Mouse (Mus musculus) layer of hippocampus, adult 2 months (tissue): ENCODE measurements around the gene Acvr1b. TPM values are rescaled to one million over a fixed set of nuclear protein-coding genes. Genes with fewer than 3 reads are reported as not detected.
A peak's percentile ranks its signal among the peaks of the same experiment; 100 is the strongest.

Experiments
- DNase-seq, 2 experiments: peaks; one replicate each; pipeline ENCODE4 v3.0.0; 2022; ENCODE audit warnings: low spot score in 2 of 2
- H3K27ac ChIP-seq: fragments of 200-600 bp; 2 replicates; pipeline ENCODE4 v1.8.1; 2022
- H3K4me3 ChIP-seq: fragments of 200-600 bp; 2 replicates; pipeline ENCODE4 v1.8.1; 2022; ENCODE audit warnings: mild to moderate bottlenecking
- CTCF ChIP-seq: fragments of 200-600 bp; conservative IDR thresholded peaks from 2 replicates; pipeline ENCODE4 v1.8.1; 2022; ENCODE audit warnings: antibody characterized with exemption, mild to moderate bottlenecking, moderate library complexity
- total RNA-seq, 2 experiments: library from RNA; stranded (reverse); gene quantifications; 2 replicates each; pipeline ENCODE4 v1.2.3; 2021

Acvr1b gene
- total RNA-seq, 2 experiments from 2014 or later = 85.1 to 87.8 TPM

DNA sequence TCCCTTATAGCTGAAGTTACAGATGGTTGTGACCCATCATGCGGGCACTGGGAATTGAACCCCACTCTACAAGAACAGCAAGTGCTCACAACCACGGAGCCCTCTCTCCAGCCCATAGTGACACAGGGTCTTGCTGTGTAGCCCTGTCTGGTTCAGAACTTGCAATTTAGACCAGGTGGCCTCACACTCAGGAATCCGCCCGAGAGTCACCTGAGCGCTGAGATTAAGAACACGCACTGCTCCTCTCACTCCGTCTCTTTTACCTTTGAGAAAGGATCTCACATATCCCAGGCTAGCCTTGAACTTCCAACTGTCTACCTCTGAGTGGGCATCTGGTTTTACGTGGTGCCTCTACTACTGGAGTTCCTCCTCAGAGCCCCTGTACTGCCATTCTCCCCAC, 10.4 kb downstream of the Acvr1b start:
- DNase-seq = no peak
- TF ChIP-seq CTCF = no peak

DNA sequence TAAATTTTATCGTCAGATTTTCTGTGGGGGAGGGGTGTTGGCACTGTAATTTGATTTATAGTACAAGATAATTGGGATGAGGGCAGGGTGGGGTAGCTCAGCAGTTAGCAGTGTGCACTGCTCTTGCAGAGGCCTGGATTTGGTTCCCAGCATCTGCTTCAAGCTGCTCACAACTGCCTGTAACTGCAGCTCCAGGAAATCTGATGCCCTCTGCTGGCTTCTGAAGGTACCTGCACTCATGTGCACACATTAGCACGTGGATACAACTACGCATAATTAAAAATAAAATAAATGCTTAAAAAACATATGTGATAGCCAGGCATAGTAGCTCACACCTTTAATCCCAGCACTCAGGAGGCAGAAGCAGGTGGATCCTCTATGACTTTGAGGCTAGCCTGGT, 11.7 kb downstream of the Acvr1b start:
- DNase-seq = no peak
- Histone ChIP-seq H3K27ac (no peak overlapping the region), H3K4me3 (no peak overlapping the region)
- TF ChIP-seq CTCF = peak; percentile 56

More for the DNA sequence above, 10.4 kb downstream of the Acvr1b start:
- Histone ChIP-seq H3K27ac (no peak overlapping the region), H3K4me3 (no peak overlapping the region)

DNA sequence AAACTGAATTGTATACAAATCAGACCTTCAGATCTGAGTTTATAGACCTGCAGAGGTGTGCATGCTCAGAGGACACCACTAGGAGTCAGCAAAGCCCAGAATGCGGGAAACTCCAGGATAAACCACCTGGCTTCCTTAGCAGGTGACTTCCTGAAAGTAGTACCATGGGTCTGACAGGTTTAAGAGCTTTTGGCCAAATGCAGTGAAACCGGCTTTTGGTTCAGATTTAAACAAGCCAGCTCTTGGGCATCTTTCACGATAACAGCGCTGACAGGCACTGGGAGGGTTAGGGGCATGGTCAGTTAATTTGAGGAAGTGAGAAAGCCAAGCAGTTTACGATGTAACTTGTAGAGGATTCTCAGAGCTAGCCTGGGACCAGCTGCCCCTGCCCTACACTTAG, 14.0 kb downstream of the Acvr1b start:
- Histone ChIP-seq H3K27ac (no peak overlapping the region), H3K4me3 (no peak overlapping the region)
- peak; percentile 50 for TF ChIP-seq CTCF
- no peak for DNase-seq

DNA sequence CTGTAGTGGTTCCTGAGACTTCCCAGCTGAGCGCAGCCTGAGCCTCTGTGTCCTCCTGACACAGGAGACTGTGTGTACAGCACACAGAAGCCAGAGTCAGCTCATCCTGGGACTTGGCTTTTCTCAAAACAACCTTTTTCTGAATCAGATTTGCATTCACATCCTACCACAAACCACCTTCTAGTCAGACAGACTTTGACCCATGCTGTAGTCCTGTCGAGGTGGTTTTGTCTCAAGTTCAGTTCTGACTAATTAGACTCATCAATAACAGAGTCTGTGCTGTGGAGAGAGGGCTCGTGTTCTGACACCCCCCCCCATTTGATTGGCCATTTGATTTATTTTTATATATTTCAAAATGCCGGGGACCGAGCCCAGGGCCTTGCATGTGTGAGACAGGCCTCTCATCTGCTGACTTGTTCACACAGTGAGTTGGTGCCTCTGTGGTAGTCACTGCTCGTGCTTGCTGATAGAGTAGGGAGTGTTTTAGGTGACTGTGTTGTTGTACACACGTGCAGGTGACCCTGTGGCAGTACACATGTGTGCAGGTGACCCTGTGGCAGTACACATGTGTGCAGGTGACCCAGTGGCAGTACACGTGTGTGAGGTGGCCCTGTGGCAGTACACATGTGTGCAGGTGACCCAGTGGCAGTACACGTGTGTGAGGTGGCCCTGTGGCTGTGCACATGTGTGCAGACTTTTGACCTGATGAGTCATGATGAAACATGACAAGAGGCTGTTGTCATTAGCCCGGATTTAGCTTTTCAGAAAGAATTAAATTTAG, 16.3 kb downstream of the Acvr1b start:
- Histone ChIP-seq H3K27ac (no peak overlapping the region), H3K4me3 (no peak overlapping the region)
- no peak for TF ChIP-seq CTCF
- DNase-seq = no peak

DNA sequence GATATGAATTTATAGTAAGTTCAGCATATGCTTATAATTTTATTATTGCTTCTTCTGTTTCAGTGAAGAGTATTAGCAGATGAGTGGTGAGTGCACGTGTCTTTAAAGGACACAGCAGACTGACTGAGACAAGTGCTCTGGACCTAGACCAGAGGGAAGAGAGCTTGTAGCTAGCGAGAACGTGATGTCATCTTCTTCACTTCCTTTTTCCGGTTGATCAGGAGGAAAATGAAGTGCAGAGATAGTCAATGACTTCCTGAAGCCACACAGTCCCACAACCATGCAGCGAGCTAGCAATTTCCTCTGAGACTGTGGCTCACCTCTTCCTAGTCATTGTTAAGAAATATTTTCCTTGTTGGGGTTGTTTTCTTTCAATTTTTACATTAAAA, 16.9 kb downstream of the Acvr1b start:
- TF ChIP-seq CTCF = no peak
- Histone ChIP-seq H3K4me3 (no peak overlapping the region), H3K27ac (no peak overlapping the region)
- no peak for DNase-seq

DNA sequence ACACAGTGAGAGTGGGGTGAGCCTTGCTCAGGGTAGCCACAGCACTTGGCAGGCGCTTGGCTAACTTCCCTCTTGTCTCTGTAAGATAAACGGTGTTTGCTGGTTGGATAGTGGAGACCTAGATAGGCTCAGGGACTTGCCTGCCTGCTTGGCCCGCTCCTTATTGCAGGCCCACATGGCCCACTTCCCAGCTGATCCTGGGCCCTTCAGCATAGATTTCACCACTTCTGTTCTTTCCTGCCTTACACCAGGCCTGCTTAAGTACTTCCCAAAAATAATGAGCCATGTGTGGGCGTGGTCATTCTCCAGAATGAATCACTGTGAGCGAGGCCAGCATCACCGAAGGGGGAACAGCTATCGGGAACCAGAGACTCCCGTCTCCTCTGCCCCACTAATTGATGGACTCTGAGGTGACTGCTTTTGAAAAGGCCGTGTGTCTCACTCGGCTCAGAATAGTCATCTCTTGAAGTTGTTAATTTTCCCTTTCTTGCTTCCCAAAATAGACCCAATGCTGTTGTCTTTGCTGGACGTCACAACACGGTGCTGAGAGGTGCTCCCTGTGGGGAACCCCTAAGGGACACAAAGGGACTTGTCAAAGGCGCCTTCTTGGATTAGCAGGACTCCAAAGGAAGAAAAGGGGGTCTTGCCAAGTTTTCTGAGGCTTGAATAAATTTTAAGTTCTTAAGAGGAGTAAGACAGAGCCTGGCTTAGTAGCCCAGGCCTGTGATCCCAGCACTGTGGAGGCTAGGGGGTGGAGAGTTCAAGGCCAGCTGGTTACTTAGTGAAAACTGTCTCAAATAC, 17.8 kb downstream of the Acvr1b start:
- TF ChIP-seq CTCF = no peak
- Histone ChIP-seq H3K4me3 (no peak overlapping the region), H3K27ac (peak overlapping the region; percentile 55; the same call in 1 of the 2 replicates)
- DNase-seq = no peak

DNA sequence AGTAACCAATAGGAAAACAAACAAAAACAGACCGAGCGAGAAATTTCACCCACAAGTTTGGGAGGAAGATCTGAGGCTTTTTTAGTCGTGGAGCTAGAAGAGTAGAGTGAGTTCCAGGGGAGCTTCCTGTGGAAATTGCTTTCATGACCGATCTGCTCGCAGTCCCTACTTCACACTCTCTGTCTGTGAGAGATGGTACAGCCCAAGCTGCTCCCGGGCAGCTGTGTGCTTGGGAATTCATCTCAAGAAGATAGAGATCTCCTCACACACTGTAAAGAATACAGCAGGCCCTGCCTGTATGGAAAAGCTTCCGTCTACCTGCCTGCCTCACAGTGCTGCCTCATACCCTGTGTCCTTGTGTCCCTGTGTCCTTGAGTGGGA, 18.4 kb downstream of the Acvr1b start:
- Histone ChIP-seq H3K4me3 (no peak overlapping the region), H3K27ac (peak overlapping the region; percentile 55; the same call in 1 of the 2 replicates)
- no peak for DNase-seq
- TF ChIP-seq CTCF = no peak

DNA sequence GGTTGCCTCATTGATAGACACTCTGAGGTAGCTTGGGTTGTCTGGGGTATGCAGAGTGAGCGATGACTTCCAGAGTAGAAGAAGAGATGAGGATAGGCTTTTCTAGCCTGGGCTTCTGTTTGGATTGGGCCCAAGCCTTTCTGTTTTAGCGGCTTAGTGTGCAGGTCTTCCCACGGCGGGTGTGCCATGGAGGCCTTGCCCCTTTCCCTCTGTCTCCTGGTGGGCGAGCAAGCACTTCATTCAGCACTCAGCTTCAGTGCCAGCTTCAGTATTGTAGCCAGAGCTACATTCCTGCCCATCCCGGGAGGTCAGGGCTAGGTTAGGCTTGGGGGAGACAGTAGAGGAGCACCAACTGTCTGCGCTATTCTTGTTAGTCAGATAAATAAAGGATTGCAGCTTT, 18.8 kb downstream of the Acvr1b start:
- no peak for TF ChIP-seq CTCF
- DNase-seq = no peak
- Histone ChIP-seq H3K4me3 (no peak overlapping the region), H3K27ac (peak overlapping the region; percentile 55; the same call in 1 of the 2 replicates)

DNA sequence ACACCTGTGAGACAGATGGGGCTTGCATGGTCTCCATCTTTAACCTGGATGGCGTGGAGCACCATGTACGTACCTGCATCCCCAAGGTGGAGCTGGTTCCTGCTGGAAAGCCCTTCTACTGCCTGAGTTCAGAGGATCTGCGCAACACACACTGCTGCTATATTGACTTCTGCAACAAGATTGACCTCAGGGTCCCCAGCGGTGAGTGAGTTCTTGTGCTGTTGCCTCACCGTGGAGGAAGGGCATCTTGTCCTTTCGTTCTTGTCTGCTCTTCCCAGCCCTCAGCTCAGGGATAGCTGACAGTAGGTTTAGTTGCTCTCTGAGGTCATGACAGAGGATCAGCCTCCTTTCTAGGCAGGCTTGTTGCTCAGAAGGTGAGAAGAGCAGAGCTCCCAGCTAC, 20.1 kb downstream of the Acvr1b start:
- TF ChIP-seq CTCF = no peak
- no peak for DNase-seq
- H3K27ac ChIP-seq = no peak overlapping the region

DNA sequence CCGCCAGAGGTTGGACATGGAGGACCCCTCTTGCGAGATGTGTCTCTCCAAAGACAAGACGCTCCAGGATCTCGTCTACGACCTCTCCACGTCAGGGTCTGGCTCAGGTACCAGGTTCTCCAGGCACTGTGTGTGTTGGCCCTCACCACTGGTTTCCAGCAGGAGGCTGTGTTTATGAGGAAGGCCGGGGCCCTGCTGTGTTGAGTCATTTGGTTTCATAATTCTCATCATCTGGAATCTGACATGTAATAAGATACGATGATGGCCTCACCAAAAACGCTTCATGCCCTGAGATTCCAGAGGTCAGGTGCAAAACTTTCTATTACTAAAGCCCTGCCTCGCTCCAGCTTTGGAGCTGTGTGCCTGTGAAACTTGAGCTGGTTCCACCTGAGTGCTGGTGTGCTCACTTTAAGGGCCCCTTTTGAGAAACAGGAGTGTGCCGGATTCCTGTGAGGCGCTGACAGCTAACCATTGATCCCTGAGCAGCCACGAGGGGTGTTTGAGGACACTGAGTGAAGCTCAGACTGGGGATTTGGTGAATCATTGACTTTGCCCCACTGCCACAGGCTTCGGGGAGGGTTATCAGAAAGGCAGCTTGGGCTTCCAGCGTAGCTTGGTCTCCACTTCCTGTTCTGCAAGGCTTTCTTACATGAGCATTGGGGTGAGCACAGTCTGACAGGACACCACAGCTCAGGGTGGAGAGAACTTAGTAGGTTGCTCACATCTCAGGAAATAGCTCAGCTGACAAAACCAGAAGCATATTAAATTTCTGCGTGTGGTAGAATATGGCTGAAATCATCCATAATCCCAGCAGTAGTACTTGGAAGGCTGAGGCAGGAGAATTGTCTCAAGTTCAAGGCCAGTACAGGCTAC, 21.3 kb downstream of the Acvr1b start:
- H3K27ac ChIP-seq = no peak overlapping the region
- DNase-seq = no peak
- H3K4me3 ChIP-seq = no peak overlapping the region
- TF ChIP-seq CTCF = no peak

More for the DNA sequence above, 20.1 kb downstream of the Acvr1b start:
- H3K4me3 ChIP-seq = no peak overlapping the region

DNA sequence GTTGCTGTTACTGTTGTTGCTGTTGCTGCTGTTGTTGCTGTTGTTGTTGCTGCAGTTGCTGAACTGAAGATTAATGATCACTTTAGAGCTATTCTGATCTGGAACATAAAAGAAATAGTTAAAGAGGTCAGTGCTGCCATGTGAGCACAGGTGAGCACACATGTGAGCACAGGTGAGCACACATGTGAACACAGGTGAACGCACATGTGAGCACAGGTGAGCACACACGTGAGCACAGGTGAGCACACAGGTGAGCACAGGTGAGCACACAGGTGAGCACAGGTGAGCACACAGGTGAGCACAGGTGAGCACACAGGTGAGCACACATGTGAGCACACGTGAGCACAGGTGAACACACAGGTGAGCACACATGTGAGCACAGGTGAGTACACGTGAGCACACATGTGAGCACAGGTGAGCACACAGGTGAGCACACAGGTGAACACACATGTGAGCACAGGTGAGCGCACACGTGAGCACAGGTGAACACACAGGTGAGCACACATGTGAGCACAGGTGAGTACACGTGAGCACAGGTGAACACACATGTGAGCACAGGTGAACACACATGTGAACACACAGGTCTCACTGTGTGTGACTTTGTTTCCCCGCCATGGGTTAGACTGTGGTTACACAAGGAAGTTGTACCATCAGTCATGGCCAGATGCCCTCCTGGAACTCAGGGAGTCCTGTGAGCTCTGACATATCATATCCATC, 22.4 kb downstream of the Acvr1b start:
- H3K4me3 ChIP-seq = no peak overlapping the region
- TF ChIP-seq CTCF = no peak
- H3K27ac ChIP-seq = no peak overlapping the region
- no peak for DNase-seq

DNA sequence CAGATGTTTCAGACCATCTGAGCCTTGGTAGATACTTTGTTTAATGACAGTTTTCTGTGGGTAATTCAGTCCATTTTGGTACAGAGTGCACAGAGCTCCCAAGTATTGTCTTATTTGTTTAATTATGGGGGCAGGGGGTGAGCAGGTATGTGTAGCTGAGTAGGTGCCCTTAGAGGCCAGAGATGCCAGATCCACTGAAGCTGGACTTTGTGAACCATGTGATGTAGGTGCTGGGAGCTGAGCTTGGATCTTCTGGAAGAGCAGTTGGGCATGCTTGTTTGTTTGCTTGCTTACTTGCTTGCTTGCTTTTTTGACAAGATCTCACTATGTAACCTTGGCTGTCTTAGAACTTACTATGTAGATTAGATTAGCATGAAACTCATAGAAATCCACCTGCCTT, 23.1 kb downstream of the Acvr1b start:
- no peak overlapping the region for H3K27ac ChIP-seq
- no peak overlapping the region for H3K4me3 ChIP-seq
- DNase-seq = no peak
- no peak for TF ChIP-seq CTCF
